Mouse (Mus musculus): ENCODE measurements around the gene Bak1.

GRCm38 (mm10) chr17:27050853-27051252 is 22.0 kb upstream of the Bak1 start:
- no peak for TF ChIP-seq CTCF (IDR thresholded peaks at IDR 0.05; ENCODE audit: low read depth)
- no peak for TF ChIP-seq EP300 (optimal IDR thresholded peaks at IDR 0.05)
